Mouse (Mus musculus) intestine, embryonic 15.5 days (tissue): ENCODE measurements around the gene Kif6. TPM values are rescaled to one million over a fixed set of nuclear protein-coding genes. Genes with fewer than 3 reads are reported as not detected.

Experiments
- ATAC-seq: fragments of 200-750 bp; cut with Nextera tagmentation; 2 replicates; pipeline ENCODE4 v1.8.0; 2017; ENCODE audit warnings: moderate TSS enrichment, moderate library complexity
- H3K27ac ChIP-seq: fragments of 300-500 bp; sonication (generic); 2 replicates; pipeline ENCODE4 v1.5.1; 2015; ENCODE audit warnings: mild to moderate bottlenecking, inconsistent platforms
- H3K27me3 ChIP-seq: fragments of 300-500 bp; sonication (generic); replicated peaks from 2 replicates; pipeline ENCODE4 v1.6.1; 2015; ENCODE audit warnings: inconsistent platforms
- H3K36me3 ChIP-seq: fragments of 300-500 bp; sonication (generic); 2 replicates; pipeline ENCODE4 v1.6.1; 2015; ENCODE audit warnings: inconsistent platforms
- H3K4me1 ChIP-seq: fragments of 300-500 bp; sonication (generic); replicated peaks from 2 replicates; pipeline ENCODE4 v1.6.1; 2015; ENCODE audit warnings: inconsistent platforms
- H3K4me2 ChIP-seq: fragments of 300-500 bp; sonication (generic); replicated peaks from 2 replicates; pipeline ENCODE4 v1.6.1; 2015; ENCODE audit warnings: mild to moderate bottlenecking, inconsistent platforms
- H3K4me3 ChIP-seq: fragments of 300-500 bp; sonication (generic); replicated peaks from 2 replicates; pipeline ENCODE4 v1.5.1; 2015; ENCODE audit warnings: inconsistent platforms
- H3K9ac ChIP-seq: fragments of 300-500 bp; sonication (generic); 2 replicates; pipeline ENCODE4 v1.6.1; 2015; ENCODE audit warnings: inconsistent platforms
- H3K9me3 ChIP-seq: fragments of 300-500 bp; sonication (generic); 2 replicates; pipeline ENCODE4 v1.6.1; 2016; ENCODE audit warnings: inconsistent platforms
- WGBS: fragments of 180-500 bp; shearing (Covaris S2); methylation state at CpG from one replicate; pipeline ENCODE4 v1.1.7; 2015; 5-methylcytosine and 5-hydroxymethylcytosine counted together
- polyA plus RNA-seq: library from polyadenylated mRNA; unstranded; fragments of >200 nt; fragmentation: Nextera tagmentation; extraction: Ambion mirVana; gene quantifications from 2 replicates; pipeline ENCODE4 v1.2.1, GENCODE M21; 2015

Gene Kif6
- polyA plus RNA-seq, 1 experiment from 2014 or later = 0.97 TPM

GRCm38 (mm10) chr17:49807461-49807860, 192.5 kb downstream of the Kif6 start:
- Histone ChIP-seq H3K9me3 (no peaks in the 10 kb centered on the region), H3K4me3 (no peak overlapping the region), H3K27me3 (no peaks in the 10 kb centered on the region), H3K4me2 (no peak overlapping the region), H3K4me1 (no peaks in the 10 kb centered on the region), H3K36me3 (no peaks in the 10 kb centered on the region), H3K9ac (no peak overlapping the region), H3K27ac (no peak overlapping the region)
- no peak for ATAC-seq
- 88% methylated on average over 4 of the region's 4 CpGs for whole genome bisulfite sequencing

- H3K4me1 ChIP-seq = no peaks in the 10 kb centered on the region
- H3K4me3 ChIP-seq = no peak overlapping the region
- no peak overlapping the region for H3K27ac ChIP-seq
- 70% methylated on average over 6 of the region's 6 CpGs for WGBS
- H3K9ac ChIP-seq = no peak overlapping the region
- no peak overlapping the region for H3K4me2 ChIP-seq
- no peaks in the 10 kb centered on the region for H3K9me3 ChIP-seq
- ATAC-seq = no peak
- no peaks in the 10 kb centered on the region for H3K27me3 ChIP-seq
- no peaks in the 10 kb centered on the region for H3K36me3 ChIP-seq
These were observed 193.9 kb downstream of the Kif6 start for GRCm38 (mm10) chr17:49808712-49809343.

- Histone ChIP-seq H3K9ac (no peak overlapping the region), H3K27me3 (no peaks in the 10 kb centered on the region), H3K9me3 (no peaks in the 10 kb centered on the region), H3K27ac (no peak overlapping the region), H3K4me1 (no peaks in the 10 kb centered on the region), H3K4me3 (no peak overlapping the region), H3K4me2 (no peak overlapping the region), H3K36me3 (no peaks in the 10 kb centered on the region)
- no peak for ATAC-seq
- 83% methylated on average over 5 of the region's 5 CpGs for WGBS
These were observed 199.1 kb downstream of the Kif6 start for GRCm38 (mm10) chr17:49813893-49814640.

- ATAC-seq = no peak
- H3K36me3 ChIP-seq = no peaks in the 10 kb centered on the region
- no peaks in the 10 kb centered on the region for H3K27me3 ChIP-seq
- H3K9me3 ChIP-seq = no peaks in the 10 kb centered on the region
- H3K27ac ChIP-seq = no peak overlapping the region
- H3K4me1 ChIP-seq = no peaks in the 10 kb centered on the region
- no peak overlapping the region for H3K9ac ChIP-seq
- H3K4me3 ChIP-seq = no peak overlapping the region
- 34% methylated on average over 5 of the region's 5 CpGs for WGBS
- H3K4me2 ChIP-seq = no peak overlapping the region
These were observed 201.2 kb downstream of the Kif6 start for GRCm38 (mm10) chr17:49816067-49816565.

GRCm38 (mm10) chr17:49816703-49817102, 201.8 kb downstream of the Kif6 start:
- no peak for ATAC-seq

GRCm38 (mm10) chr17:49820203-49820602, 205.3 kb downstream of the Kif6 start:
- WGBS = 79% methylated on average over 4 of the region's 4 CpGs
- Histone ChIP-seq H3K4me3 (no peak overlapping the region), H3K27me3 (no peaks in the 10 kb centered on the region), H3K4me2 (no peak overlapping the region), H3K9ac (no peak overlapping the region), H3K4me1 (no peaks in the 10 kb centered on the region), H3K27ac (no peak overlapping the region), H3K36me3 (no peaks in the 10 kb centered on the region), H3K9me3 (no peaks in the 10 kb centered on the region)
- no peak for ATAC-seq

More at GRCm38 (mm10) chr17:49816703-49817102, 201.8 kb downstream of the Kif6 start:
- no peaks in the 10 kb centered on the region for H3K4me1 ChIP-seq
- WGBS = 54% methylated on average over 5 of the region's 5 CpGs
- H3K4me2 ChIP-seq = no peak overlapping the region
- H3K4me3 ChIP-seq = no peak overlapping the region
- H3K27me3 ChIP-seq = no peaks in the 10 kb centered on the region
- no peak overlapping the region for H3K27ac ChIP-seq
- H3K9ac ChIP-seq = no peak overlapping the region
- H3K36me3 ChIP-seq = no peaks in the 10 kb centered on the region
- H3K9me3 ChIP-seq = no peaks in the 10 kb centered on the region

- Histone ChIP-seq H3K9me3 (no peaks in the 10 kb centered on the region), H3K4me1 (no peaks in the 10 kb centered on the region), H3K27me3 (no peaks in the 10 kb centered on the region), H3K4me2 (no peak overlapping the region), H3K4me3 (no peak overlapping the region), H3K27ac (no peak overlapping the region), H3K9ac (no peak overlapping the region), H3K36me3 (no peaks in the 10 kb centered on the region)
- ATAC-seq = no peak
- 53% methylated on average over 6 of the region's 6 CpGs for WGBS
These were observed 209.4 kb downstream of the Kif6 start for GRCm38 (mm10) chr17:49824142-49824840.

GRCm38 (mm10) chr17:49824841-49825450, 210.0 kb downstream of the Kif6 start:
- Histone ChIP-seq H3K4me3 (no peak overlapping the region), H3K9ac (no peak overlapping the region), H3K27ac (no peak overlapping the region), H3K27me3 (no peaks in the 10 kb centered on the region), H3K4me1 (no peaks in the 10 kb centered on the region), H3K9me3 (no peaks in the 10 kb centered on the region), H3K4me2 (no peak overlapping the region), H3K36me3 (no peaks in the 10 kb centered on the region)
- 78% methylated on average over 7 of the region's 7 CpGs for WGBS
- no peak for ATAC-seq

- H3K4me1 ChIP-seq = no peaks in the 10 kb centered on the region
- H3K4me3 ChIP-seq = no peak overlapping the region
- no peaks in the 10 kb centered on the region for H3K9me3 ChIP-seq
- H3K27me3 ChIP-seq = no peaks in the 10 kb centered on the region
- no peak for ATAC-seq
- 90% methylated on average over 5 of the region's 5 CpGs for WGBS
- no peak overlapping the region for H3K4me2 ChIP-seq
- no peak overlapping the region for H3K27ac ChIP-seq
- no peaks in the 10 kb centered on the region for H3K36me3 ChIP-seq
- no peak overlapping the region for H3K9ac ChIP-seq
These were observed 210.9 kb downstream of the Kif6 start for GRCm38 (mm10) chr17:49825831-49826230.

GRCm38 (mm10) chr17:49831745-49832144, 216.8 kb downstream of the Kif6 start:
- no peak overlapping the region for H3K4me3 ChIP-seq
- no peak for ATAC-seq
- H3K4me1 ChIP-seq = no peaks in the 10 kb centered on the region
- H3K27ac ChIP-seq = no peak overlapping the region
- H3K4me2 ChIP-seq = no peak overlapping the region
- WGBS = 52% methylated on average over 3 of the region's 3 CpGs
- no peaks in the 10 kb centered on the region for H3K9me3 ChIP-seq
- H3K36me3 ChIP-seq = no peaks in the 10 kb centered on the region
- no peaks in the 10 kb centered on the region for H3K27me3 ChIP-seq
- no peak overlapping the region for H3K9ac ChIP-seq

GRCm38 (mm10) chr17:49834044-49834545, 219.2 kb downstream of the Kif6 start:
- Histone ChIP-seq H3K27me3 (no peaks in the 10 kb centered on the region), H3K4me3 (no peak overlapping the region), H3K36me3 (no peaks in the 10 kb centered on the region), H3K4me1 (no peaks in the 10 kb centered on the region), H3K4me2 (no peak overlapping the region), H3K9ac (no peak overlapping the region), H3K27ac (no peak overlapping the region), H3K9me3 (no peaks in the 10 kb centered on the region)
- WGBS = 66% methylated on average over 5 of the region's 5 CpGs
- no peak for ATAC-seq

GRCm38 (mm10) chr17:49837417-49837816, 222.5 kb downstream of the Kif6 start:
- no peak for ATAC-seq
- 72% methylated on average over 5 of the region's 5 CpGs for WGBS
- Histone ChIP-seq H3K27ac (no peak overlapping the region), H3K27me3 (no peaks in the 10 kb centered on the region), H3K36me3 (no peaks in the 10 kb centered on the region), H3K9ac (no peak overlapping the region), H3K4me2 (no peak overlapping the region), H3K4me3 (no peak overlapping the region), H3K9me3 (no peaks in the 10 kb centered on the region), H3K4me1 (no peaks in the 10 kb centered on the region)
